Mouse (Mus musculus): ENCODE results near the gene Zdhhc3.

DNA sequence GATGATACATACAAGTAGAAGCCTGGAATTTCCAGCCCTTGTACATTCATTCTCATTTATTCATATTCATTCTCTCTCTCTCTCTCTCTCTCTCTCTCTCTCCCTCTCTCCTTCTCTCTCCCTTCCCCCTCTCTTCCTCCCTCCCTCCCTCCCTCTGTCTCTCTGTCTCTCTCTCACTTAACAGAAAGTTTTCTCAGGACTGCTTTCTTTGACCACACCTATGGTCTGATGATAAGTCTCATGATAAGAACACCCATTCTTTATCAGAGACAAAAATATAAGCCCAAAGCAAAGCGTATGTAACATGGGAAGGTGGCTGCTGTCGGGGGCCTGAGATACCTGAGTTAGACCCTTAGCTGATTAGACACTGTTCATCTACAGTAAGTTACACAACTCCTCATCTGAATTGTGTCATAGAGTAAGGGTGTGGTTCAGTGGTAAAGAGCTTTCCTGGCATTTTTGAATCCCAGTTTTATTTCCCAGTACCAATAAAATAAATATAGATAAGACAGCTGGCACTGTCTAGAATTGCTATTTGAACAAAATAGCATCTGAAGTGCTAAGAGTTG is 11.5 kb upstream of the Zdhhc3 start:
- TF ChIP-seq CTCF (IDR thresholded peaks at IDR 0.05; ENCODE audit: low read depth) (no peak), EP300 (IDR thresholded peaks at IDR 0.05; ENCODE audit: low read depth) (no peak)

All from heart, postnatal 0 days (tissue).